Comparison of ENCODE assay signal across 8 mouse cellular contexts in genomic region chr6:48086957-48087715, GRCm38 (mm10). TPM values are rescaled to one million over a fixed set of nuclear protein-coding genes. Genes with fewer than 3 reads are reported as not detected.
A peak's percentile ranks its signal among the peaks of the same experiment; 100 is the strongest.
DNase-seq lines count a peak whose midpoint lies in the region; ATAC-seq and TF ChIP-seq lines count a peak whose summit lies in the region.

No protein-coding gene starts in this region.

- dilution Hi-C loops in CH12.LX (cut with MboI; ENCODE audit: extremely low pct_ligation_motif_present, extremely low pct_unique_long_range_greater_than_20kb, low sequenced_read_pairs), result no loop called here

- no peak for TF ChIP-seq POLR2A in CH12.LX (IDR thresholded peaks at IDR 0.05; ENCODE audit: low read depth, low read length)

- H3K27me3 ChIP-seq in CH12.LX (replicated peaks), result no peaks in the 10 kb centered on the region
- H3K27me3 ChIP-seq in forebrain, embryonic 10.5 days (ENCODE audit: poor library complexity, severe bottlenecking), result no peaks in the 10 kb centered on the region
- no peaks in the 10 kb centered on the region for H3K27me3 ChIP-seq in liver, embryonic 13.5 days
- H3K27me3 ChIP-seq in stomach, postnatal 0 days (ENCODE audit: control insufficient read depth, insufficient read depth, low read length), result no peaks in the 10 kb centered on the region

- peak overlapping the region; percentile 90 for H3K4me3 ChIP-seq in gastrocnemius, adult 2 months
- peak overlapping the region in 2 of 3 experiments; percentile 30 to 86 for H3K4me3 ChIP-seq in CH12.LX (replicated peaks in 1 of 3; ENCODE audit: low read depth in 2 of 3, low read length in 2 of 3, poor library complexity in 1 of 3)
- peak overlapping the region; percentile 90 for H3K4me3 ChIP-seq in forebrain, embryonic 10.5 days
- H3K4me3 ChIP-seq in liver, embryonic 13.5 days (replicated peaks), result peak overlapping the region; percentile 81
- H3K4me3 ChIP-seq in stomach, postnatal 0 days (ENCODE audit: low read depth, low read length), result peak overlapping the region; percentile 75

- peaks cover 16 to 26% of the 10 kb centered on the region in 2 experiments for H3K36me3 ChIP-seq in CH12.LX (replicated peaks in 1 of 2; ENCODE audit: control insufficient read depth in 1 of 2, insufficient read depth in 1 of 2, low read length in 1 of 2)
- H3K36me3 ChIP-seq in forebrain, embryonic 10.5 days (replicated peaks), result peaks cover 26% of the 10 kb centered on the region
- H3K36me3 ChIP-seq in liver, embryonic 13.5 days, result peaks cover 13% of the 10 kb centered on the region
- peaks cover 11% of the 10 kb centered on the region for H3K36me3 ChIP-seq in stomach, postnatal 0 days (ENCODE audit: control insufficient read depth, insufficient read depth, low read length)

- intact Hi-C loops in gastrocnemius, adult 2 months (cut with DNase I), result loop anchor here (5.0 to 10.0 kb wide), 3 partner anchors 70 to 308 kb away; partner anchors contain the start of genes Krba1 and Zfp398
- intact Hi-C loops in gastrocnemius, postnatal 36 days (cut with DNase I), result no loop called here
- intact Hi-C loops in left cerebral cortex, postnatal 4 days (cut with DNase I), result no loop called here

- 0 out of 2 replicates have a peak, but pooled peaks have one; percentile 15 for TF ChIP-seq CTCF in gastrocnemius, adult 2 months (IDR thresholded peaks at IDR 0.05)
- TF ChIP-seq CTCF in CH12.LX (conservative IDR thresholded peaks at IDR 0.05 in 1 of 2, IDR thresholded peaks at IDR 0.05 in 1 of 2; ENCODE audit: low read depth in 2 of 2, low read length in 2 of 2), result peak in 1 of 2 experiments; percentile 50; a peak in 2 of 4 replicates
- TF ChIP-seq CTCF in stomach, postnatal 0 days (IDR thresholded peaks at IDR 0.05; ENCODE audit: low read depth), result peak; percentile 39; the same call in 1 of the 2 replicates

- WGBS in forebrain, embryonic 10.5 days, result 38% methylated on average over 14 of the region's 14 CpGs
- WGBS in liver, embryonic 13.5 days (ENCODE audit: insufficient replicate concordance), result 24% methylated on average over 14 of the region's 14 CpGs
- 37% methylated on average over 14 of the region's 14 CpGs for whole genome bisulfite sequencing in stomach, postnatal 0 days

- H3K4me1 ChIP-seq in CH12.LX (ENCODE audit: control insufficient read depth in 1 of 2, insufficient read depth in 2 of 2), result peaks cover 4 to 22% of the 10 kb centered on the region in 2 experiments; a peak in 2 of 4 replicates
- H3K4me1 ChIP-seq in forebrain, embryonic 10.5 days, result peaks cover 16% of the 10 kb centered on the region
- H3K4me1 ChIP-seq in liver, embryonic 13.5 days (replicated peaks), result peaks cover 32% of the 10 kb centered on the region
- H3K4me1 ChIP-seq in stomach, postnatal 0 days (replicated peaks; ENCODE audit: control insufficient read depth, insufficient read depth), result 0 out of 2 replicates have a peak, but pooled peaks cover 8% of the 10 kb centered on the region

- no peak overlapping the region for H3K27ac ChIP-seq in gastrocnemius, adult 2 months
- no peak overlapping the region for H3K27ac ChIP-seq in CH12.LX (ENCODE audit: insufficient read depth, low read depth)
- no peak overlapping the region for H3K27ac ChIP-seq in forebrain, embryonic 10.5 days
- H3K27ac ChIP-seq in liver, embryonic 13.5 days, result no peak overlapping the region
- no peak overlapping the region for H3K27ac ChIP-seq in stomach, postnatal 0 days (replicated peaks)

- peak; percentile 9 for TF ChIP-seq RAD21 in CH12.LX (IDR thresholded peaks at IDR 0.05; ENCODE audit: low read depth, low read length)

- H3K4me2 ChIP-seq in CH12.LX (ENCODE audit: insufficient read depth, low read depth, poor library complexity, severe bottlenecking), result peak overlapping the region; percentile 76
- H3K4me2 ChIP-seq in liver, embryonic 13.5 days, result peak overlapping the region; percentile 85
- peak overlapping the region; percentile 57 for H3K4me2 ChIP-seq in stomach, postnatal 0 days (replicated peaks; ENCODE audit: low read depth)

- in situ Hi-C loops in CH12.LX (cut with MboI; ENCODE audit: low pct_ligation_motif_present, low pct_unique_long_range_greater_than_20kb, low sequenced_read_pairs), result no loop called here

- H3K9ac ChIP-seq in CH12.LX (ENCODE audit: insufficient read depth, low read depth), result no peak overlapping the region
- no peak overlapping the region for H3K9ac ChIP-seq in liver, embryonic 13.5 days
- H3K9ac ChIP-seq in stomach, postnatal 0 days (ENCODE audit: low read length), result no peak overlapping the region

- H3K9me3 ChIP-seq in CH12.LX (replicated peaks; ENCODE audit: low read length), result no peaks in the 10 kb centered on the region
- H3K9me3 ChIP-seq in forebrain, embryonic 10.5 days, result no peaks in the 10 kb centered on the region
- no peaks in the 10 kb centered on the region for H3K9me3 ChIP-seq in liver, embryonic 13.5 days (replicated peaks)
- H3K9me3 ChIP-seq in stomach, postnatal 0 days (ENCODE audit: control insufficient read depth, low read length), result no peaks in the 10 kb centered on the region

- no peak; the same call in 1 of the 2 replicates for TF ChIP-seq EP300 in CH12.LX (IDR thresholded peaks at IDR 0.05; ENCODE audit: low read length)
- no peak for TF ChIP-seq EP300 in stomach, postnatal 0 days (optimal IDR thresholded peaks at IDR 0.05)

- peaks cover 14% of the 10 kb centered on the region for H3K79me2 ChIP-seq in CH12.LX (replicated peaks; ENCODE audit: control insufficient read depth, extremely low read depth, insufficient read depth, poor library complexity, severe bottlenecking)

- no peak for ATAC-seq in liver, embryonic 13.5 days (ENCODE audit: low read depth)
- ATAC-seq in stomach, postnatal 0 days (ENCODE audit: low FRiP score, low TSS enrichment), result no peak

- DNase-seq in gastrocnemius, adult 2 months, result no peak
- no peak for DNase-seq in gastrocnemius, postnatal 36 days
- DNase-seq in CH12.LX (ENCODE audit: extremely low read depth), result peak; percentile 61
- no peak for DNase-seq in forebrain, embryonic 10.5 days (ENCODE audit: extremely low spot score, low spot score)
- no peak for DNase-seq in liver, embryonic 13.5 days
- no peak for DNase-seq in stomach, postnatal 0 days (ENCODE audit: low spot score)
- DNase-seq in left cerebral cortex, postnatal 4 days, result no peak
- no peak for DNase-seq in frontal cortex, postnatal 36 days (ENCODE audit: low spot score in 2 of 2)

TF ChIP-seq in CH12.LX, 34 proteins besides CTCF, POLR2A, EP300 and RAD21:
- no peak for TF ChIP-seq TCF12 (IDR thresholded peaks at IDR 0.05; ENCODE audit: low read depth, low read length)
- TF ChIP-seq IRF4 (IDR thresholded peaks at IDR 0.05; ENCODE audit: low read depth, low read length), result peak; percentile 36
- TF ChIP-seq MEF2A (IDR thresholded peaks at IDR 0.05; ENCODE audit: borderline replicate concordance, low read depth, low read length), result no peak

RNA-seq across cellular contexts. Expression of gene Zfp746, which starts 0.7 kb away (rescaled TPM):
- total RNA-seq in gastrocnemius, adult 2 months (2021), result 10 to 100 TPM; 10.8 to 12.4 TPM
- 10 to 100 TPM in 1 of 2 experiments, 1 to 10 TPM in 1; 7.1 to 10.4 TPM for total RNA-seq in gastrocnemius, postnatal 36 days (2021)
- total RNA-seq in CH12.LX (2012; rRNA removed) (18.3 and 18.6 TPM in 2 replicates), CH12.LX (2014; rRNA removed) (17.9 and 18.2 TPM in 2 replicates)
- polyA plus RNA-seq in CH12.LX (2012; ENCODE audit: insufficient read length, low read depth), result 18.7 and 18.8 TPM in 2 replicates
- polyA plus RNA-seq in forebrain, embryonic 10.5 days (2016; fragmentation: Nextera tagmentation; extraction: Ambion mirVana), result 19.1 and 19.9 TPM in 2 replicates
- polyA plus RNA-seq in liver, embryonic 13.5 days (2015; fragmentation: Nextera tagmentation; extraction: Ambion mirVana), result 3.9 and 5.0 TPM in 2 replicates
- polyA plus RNA-seq in stomach, postnatal 0 days (2015; fragmentation: Nextera tagmentation; extraction: Ambion mirVana), result 8.7 and 10.3 TPM in 2 replicates
- 10 to 100 TPM; 32.2 to 35.4 TPM for total RNA-seq in left cerebral cortex, postnatal 4 days (2021)

RNA-seq across cellular contexts. Expression of gene Zfp777, which starts 38.4 kb away (rescaled TPM):
- 10 to 100 TPM; 18.3 to 20.4 TPM for total RNA-seq in gastrocnemius, adult 2 months (2021)
- total RNA-seq in gastrocnemius, postnatal 36 days (2021), result 10 to 100 TPM; 14.4 to 16.3 TPM
- 10.9 and 16.5 TPM in 2 replicates for total RNA-seq in CH12.LX (2012; rRNA removed)
- total RNA-seq in CH12.LX (2014; rRNA removed), result 5.3 and 7.1 TPM in 2 replicates
- 13.6 and 15.4 TPM in 2 replicates for polyA plus RNA-seq in CH12.LX (2012; ENCODE audit: insufficient read length, low read depth)
- polyA plus RNA-seq in forebrain, embryonic 10.5 days (2016; fragmentation: Nextera tagmentation; extraction: Ambion mirVana), result 10.0 and 11.3 TPM in 2 replicates
- 2.8 and 3.1 TPM in 2 replicates for polyA plus RNA-seq in liver, embryonic 13.5 days (2015; fragmentation: Nextera tagmentation; extraction: Ambion mirVana)
- polyA plus RNA-seq in stomach, postnatal 0 days (2015; fragmentation: Nextera tagmentation; extraction: Ambion mirVana), result 3.0 and 3.2 TPM in 2 replicates
- 10 to 100 TPM; 35.5 to 43.4 TPM for total RNA-seq in left cerebral cortex, postnatal 4 days (2021)
